Mouse (Mus musculus) hindbrain, embryonic 14.5 days (tissue): ENCODE data around the gene Gm20390. TPM values are rescaled to one million over a fixed set of nuclear protein-coding genes. Genes with fewer than 3 reads are reported as not detected.
"Not testable (repeated sequence)": the region's sequence is repeated elsewhere in the genome, so short reads cannot be mapped to it uniquely, and the experiment has no call there.

Experiments used
- ATAC-seq: fragments of 200-750 bp; cut with Nextera tagmentation; 2 replicates; pipeline ENCODE4 v1.8.0; 2017; ENCODE audit warnings: moderate number of reproducible peaks, mild to moderate bottlenecking, moderate TSS enrichment, moderate library complexity; ENCODE audit not compliant: low FRiP score
- DNase-seq: peaks from one replicate; pipeline ENCODE4 v3.0.0-alpha.2; 2015; ENCODE audit warnings: low spot score
- H3K27ac ChIP-seq: fragments of 300-500 bp; sonication (generic); 2 replicates; pipeline ENCODE4 v1.5.1; 2014; ENCODE audit warnings: mild to moderate bottlenecking, moderate library complexity
- H3K27me3 ChIP-seq: fragments of 300-500 bp; sonication (generic); 2 replicates; pipeline ENCODE4 v1.6.1; 2014; ENCODE audit warnings: mild to moderate bottlenecking, low read length, mixed read lengths; ENCODE audit not compliant: control insufficient read depth, insufficient read depth
- H3K36me3 ChIP-seq: fragments of 300-500 bp; sonication (generic); replicated peaks from 2 replicates; pipeline ENCODE4 v1.6.1; 2014; ENCODE audit not compliant: control insufficient read depth, insufficient read depth
- H3K4me1 ChIP-seq: fragments of 300-500 bp; sonication (generic); replicated peaks from 2 replicates; pipeline ENCODE4 v1.6.1; 2014; ENCODE audit warnings: antibody characterized with exemption, low read length, mixed read lengths; ENCODE audit not compliant: control insufficient read depth, insufficient read depth
- H3K4me2 ChIP-seq: fragments of 300-500 bp; sonication (generic); replicated peaks from 2 replicates; pipeline ENCODE4 v1.6.1; 2014; ENCODE audit warnings: mild to moderate bottlenecking, moderate library complexity
- H3K4me3 ChIP-seq: fragments of 300-500 bp; sonication (generic); replicated peaks from 2 replicates; pipeline ENCODE4 v1.5.1; 2014; ENCODE audit warnings: mild to moderate bottlenecking, low read length
- H3K9ac ChIP-seq: fragments of 300-500 bp; sonication (generic); 2 replicates; pipeline ENCODE4 v1.6.1; 2014
- H3K9me3 ChIP-seq: fragments of 300-500 bp; sonication (generic); 2 replicates; pipeline ENCODE4 v1.6.1; 2016; ENCODE audit warnings: low read length; ENCODE audit not compliant: control insufficient read depth
- WGBS: fragments of 180-500 bp; shearing (Covaris S2); extraction: QIAGEN DNeasy Blood & Tissue Kit; methylation state at CpG from one replicate; pipeline ENCODE4 v1.1.7; 2014; 5-methylcytosine and 5-hydroxymethylcytosine counted together
- polyA plus RNA-seq: library from polyadenylated mRNA; unstranded; fragments of >200 nt; fragmentation: Nextera tagmentation; extraction: Ambion mirVana; gene quantifications from 2 replicates; pipeline ENCODE4 v1.2.1, GENCODE M21; 2014

The Gm20390 gene
- polyA plus RNA-seq, 1 experiment from 2014 or later, result 350 TPM

- DNase-seq (peak; percentile 80), ATAC-seq (peak; percentile 95)
- Histone ChIP-seq H3K27ac (peak overlapping the region; percentile 86), H3K4me1 (peaks cover 19% of the 10 kb centered on the region), H3K4me3 (peak overlapping the region; percentile 68), H3K27me3 (no peaks in the 10 kb centered on the region), H3K36me3 (peaks cover 59% of the 10 kb centered on the region), H3K4me2 (peak overlapping the region; percentile 93), H3K9ac (peak overlapping the region; percentile 79), H3K9me3 (no peaks in the 10 kb centered on the region)
- WGBS, result under 1% methylated on average over 66 of the region's 67 CpGs
These were observed 12.6 kb downstream of the Gm20390 start for GRCm38 (mm10) chr11:93955256-93956150.

GRCm38 (mm10) chr11:93954738-93955255 lies 13.3 kb downstream of the Gm20390 start:
- peaks cover 55% of the 10 kb centered on the region for H3K36me3 ChIP-seq
- peak overlapping the region; percentile 79 for H3K9ac ChIP-seq
- peak overlapping the region; percentile 93 for H3K4me2 ChIP-seq
- no peak for ATAC-seq
- no peaks in the 10 kb centered on the region for H3K27me3 ChIP-seq
- peak overlapping the region; percentile 86; the same call in 1 of the 2 replicates for H3K27ac ChIP-seq
- H3K4me3 ChIP-seq, result peak overlapping the region; percentile 68
- peaks cover 19% of the 10 kb centered on the region for H3K4me1 ChIP-seq
- 44% methylated on average over 13 of the region's 13 CpGs for WGBS
- no peaks in the 10 kb centered on the region for H3K9me3 ChIP-seq
- no peak for DNase-seq

GRCm38 (mm10) chr11:93952376-93952775 lies 15.7 kb downstream of the Gm20390 start:
- H3K4me1 ChIP-seq, result peaks cover 19% of the 10 kb centered on the region
- H3K27ac ChIP-seq, result no peak overlapping the region
- no peaks in the 10 kb centered on the region for H3K27me3 ChIP-seq
- no peaks in the 10 kb centered on the region for H3K9me3 ChIP-seq
- H3K4me3 ChIP-seq, result no peak overlapping the region
- no peak overlapping the region for H3K4me2 ChIP-seq
- DNase-seq (no peak), ATAC-seq (no peak)
- peaks cover 45% of the 10 kb centered on the region for H3K36me3 ChIP-seq
- no peak overlapping the region for H3K9ac ChIP-seq
- WGBS, result 83% methylated on average over 5 of the region's 5 CpGs

- Histone ChIP-seq H3K4me1 (peaks cover 10% of the 10 kb centered on the region), H3K9ac (no peak overlapping the region), H3K27me3 (no peaks in the 10 kb centered on the region), H3K27ac (no peak overlapping the region), H3K4me2 (no peak overlapping the region), H3K36me3 (peaks cover 47% of the 10 kb centered on the region), H3K4me3 (no peak overlapping the region), H3K9me3 (no peaks in the 10 kb centered on the region)
- 89% methylated on average over 1 of the region's 1 CpGs for WGBS
- DNase-seq, result no peak
- ATAC-seq, result no peak
These were observed 18.0 kb downstream of the Gm20390 start for GRCm38 (mm10) chr11:93950045-93950444.

GRCm38 (mm10) chr11:93948887-93949567 lies 19.1 kb downstream of the Gm20390 start:
- Histone ChIP-seq H3K27me3 (no peaks in the 10 kb centered on the region), H3K4me2 (no peak overlapping the region), H3K36me3 (peaks cover 51% of the 10 kb centered on the region), H3K4me1 (peaks cover 5% of the 10 kb centered on the region), H3K9ac (no peak overlapping the region), H3K27ac (no peak overlapping the region), H3K4me3 (no peak overlapping the region), H3K9me3 (no peaks in the 10 kb centered on the region)
- ATAC-seq (no peak), DNase-seq (no peak)
- 94% methylated on average over 9 of the region's 9 CpGs for WGBS

- H3K4me2 ChIP-seq, result no peak overlapping the region
- H3K9ac ChIP-seq, result no peak overlapping the region
- no peaks in the 10 kb centered on the region for H3K4me1 ChIP-seq
- no peaks in the 10 kb centered on the region for H3K27me3 ChIP-seq
- no peaks in the 10 kb centered on the region for H3K9me3 ChIP-seq
- peaks cover 59% of the 10 kb centered on the region for H3K36me3 ChIP-seq
- H3K4me3 ChIP-seq, result no peak overlapping the region
- ATAC-seq (no peak), DNase-seq (no peak)
- WGBS, result 87% methylated on average over 3 of the region's 3 CpGs
- no peak overlapping the region for H3K27ac ChIP-seq
These were observed 23.1 kb downstream of the Gm20390 start for GRCm38 (mm10) chr11:93944986-93945385.

GRCm38 (mm10) chr11:93940906-93941305 lies 27.2 kb downstream of the Gm20390 start:
- 89% methylated on average over 2 of the region's 2 CpGs for WGBS

GRCm38 (mm10) chr11:93929106-93929505 lies 39.0 kb downstream of the Gm20390 start:
- no peak overlapping the region for H3K27ac ChIP-seq
- no peaks in the 10 kb centered on the region for H3K9me3 ChIP-seq
- DNase-seq (no peak), ATAC-seq (no peak)
- peaks cover 92% of the 10 kb centered on the region for H3K36me3 ChIP-seq
- no peak overlapping the region for H3K4me2 ChIP-seq
- no peak overlapping the region for H3K4me3 ChIP-seq
- H3K4me1 ChIP-seq, result no peaks in the 10 kb centered on the region
- H3K9ac ChIP-seq, result no peak overlapping the region
- H3K27me3 ChIP-seq, result no peaks in the 10 kb centered on the region

More at GRCm38 (mm10) chr11:93940906-93941305, 27.2 kb downstream of the Gm20390 start:
- H3K9me3 ChIP-seq, result no peaks in the 10 kb centered on the region
- H3K4me1 ChIP-seq, result no peaks in the 10 kb centered on the region
- ATAC-seq (no peak), DNase-seq (no peak)
- H3K9ac ChIP-seq, result no peak overlapping the region
- peaks cover 81% of the 10 kb centered on the region for H3K36me3 ChIP-seq
- no peaks in the 10 kb centered on the region for H3K27me3 ChIP-seq
- H3K4me3 ChIP-seq, result no peak overlapping the region
- no peak overlapping the region for H3K4me2 ChIP-seq
- H3K27ac ChIP-seq, result no peak overlapping the region

GRCm38 (mm10) chr11:93915019-93915418 lies 53.1 kb downstream of the Gm20390 start:
- 94% methylated on average over 2 of the region's 2 CpGs for WGBS
- DNase-seq, H3K4me2 ChIP-seq, H3K9me3 ChIP-seq, H3K27me3 ChIP-seq, H3K4me1 ChIP-seq, H3K9ac ChIP-seq, H3K4me3 ChIP-seq, H3K27ac ChIP-seq, ATAC-seq: not testable (repeated sequence)
- peaks cover 93% of the 10 kb centered on the region for H3K36me3 ChIP-seq
